Mouse (Mus musculus) testis, adult 2 months (tissue): ENCODE results near the gene Lrrc28.

ENCODE experiments used
- CTCF ChIP-seq: fragments of 200-500 bp; IDR thresholded peaks from 2 replicates; pipeline ENCODE4 v1.5.1; 2012; ENCODE audit warnings: low read depth, mild to moderate bottlenecking, inconsistent platforms, low read length, moderate library complexity; ENCODE audit not compliant: control insufficient read depth, insufficient read depth, insufficient replicate concordance
- POLR2A ChIP-seq: fragments of 200-500 bp; IDR thresholded peaks from 2 replicates; pipeline ENCODE4 v1.6.1; 2012; ENCODE audit warnings: low read depth, mild to moderate bottlenecking, inconsistent platforms, low read length, moderate library complexity; ENCODE audit not compliant: control insufficient read depth

DNA sequence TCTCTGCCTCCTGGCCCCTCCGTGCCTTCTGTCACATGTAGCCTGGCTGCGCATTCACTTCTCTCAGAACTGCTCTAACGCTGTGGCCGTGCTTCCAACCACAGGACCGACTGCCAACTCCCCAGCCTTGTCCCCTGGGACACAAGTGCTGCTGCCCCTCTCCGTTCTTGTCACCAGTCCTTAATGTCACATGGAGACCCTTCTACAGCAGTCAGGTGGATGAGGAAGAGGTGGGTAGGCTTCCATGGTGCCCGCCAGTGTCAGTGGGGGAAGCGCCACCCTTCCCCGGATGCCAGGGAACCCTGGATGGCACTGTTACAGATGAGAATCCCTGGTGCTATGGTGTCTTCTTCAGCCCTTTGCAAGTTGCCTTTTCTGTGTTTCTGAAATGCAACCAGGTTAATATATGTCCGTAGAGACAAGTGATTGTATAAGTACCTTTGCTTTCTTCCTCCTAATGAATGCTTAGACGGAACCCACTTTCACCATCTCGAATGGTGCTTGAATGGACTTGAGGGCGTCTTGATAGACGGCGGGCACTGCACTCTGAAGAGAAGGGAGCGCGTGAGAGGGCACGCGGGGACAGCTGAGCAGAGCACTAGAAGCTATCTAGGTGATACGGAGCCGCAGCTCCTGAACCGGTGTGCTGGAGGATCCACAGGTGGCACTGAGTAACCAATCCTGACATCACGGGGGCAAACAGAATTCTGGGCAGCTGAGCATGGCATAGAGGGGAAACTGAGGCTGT, 47.9 kb upstream of the Lrrc28 start:
- no peak for TF ChIP-seq POLR2A
- TF ChIP-seq CTCF = no peak
